Mouse (Mus musculus) MEL (cell line): ENCODE measurements around the gene Fgfrl1. TPM values are rescaled to one million over a fixed set of nuclear protein-coding genes. Genes with fewer than 3 reads are reported as not detected.

Experiments used
- DNase-seq: peaks from one replicate; pipeline ENCODE4 v3.0.0; 2011; ENCODE audit warnings: low read depth, low spot score
- H3K27ac ChIP-seq: 2 replicates; pipeline ENCODE4 v1.5.1; 2012; ENCODE audit warnings: low read depth, mild to moderate bottlenecking, control low read depth, low read length, moderate library complexity; ENCODE audit not compliant: control insufficient read depth
- H3K27me3 ChIP-seq, 2 experiments: fragments of 150-350 bp in 1 of 2; sonication (generic) in 1 of 2; 2 replicates each; pipeline ENCODE4 v1.6.1; 2012; ENCODE audit warnings: low read length in 2 of 2, mild to moderate bottlenecking in 2 of 2, improper control_type of control experiment in 1 of 2, moderate library complexity in 1 of 2; ENCODE audit not compliant: insufficient read depth in 2 of 2, control insufficient read depth in 1 of 2
- H3K36me3 ChIP-seq, 2 experiments: 2 replicates each; pipeline ENCODE4 v1.6.1; 2012 to 2014; ENCODE audit warnings: low read length in 2 of 2, improper control_type of control experiment in 1 of 2, inconsistent platforms in 1 of 2, mild to moderate bottlenecking in 1 of 2; ENCODE audit not compliant: insufficient read depth in 2 of 2, control insufficient read depth in 1 of 2
- H3K4me1 ChIP-seq, 2 experiments: fragments of 150-350 bp in 1 of 2; sonication (generic) in 1 of 2; 2 replicates each; pipeline ENCODE4 v1.6.1; 2012; ENCODE audit warnings: low read length in 2 of 2, improper control_type of control experiment in 1 of 2, mild to moderate bottlenecking in 1 of 2; ENCODE audit not compliant: insufficient read depth in 2 of 2, control insufficient read depth in 1 of 2
- H3K4me3 ChIP-seq, 2 experiments: fragments of 150-350 bp in 1 of 2; sonication (generic) in 1 of 2; 2 replicates each; pipeline ENCODE4 v1.5.1; 2012; ENCODE audit warnings: low read depth in 2 of 2, low read length in 2 of 2, mild to moderate bottlenecking in 2 of 2, moderate library complexity in 2 of 2, control low read depth in 1 of 2, improper control_type of control experiment in 1 of 2; ENCODE audit not compliant: control insufficient read depth in 1 of 2, insufficient read depth in 1 of 2
- H3K79me2 ChIP-seq: 2 replicates; pipeline ENCODE4 v1.6.1; 2012; ENCODE audit warnings: mild to moderate bottlenecking, low read length, moderate library complexity; ENCODE audit not compliant: control insufficient read depth, poor library complexity, insufficient read depth
- H3K9ac ChIP-seq: 2 replicates; pipeline ENCODE4 v1.6.1; 2012; ENCODE audit warnings: low read depth, mild to moderate bottlenecking, control low read depth, low read length, moderate library complexity; ENCODE audit not compliant: control insufficient read depth, poor library complexity, severe bottlenecking
- H3K9me3 ChIP-seq: fragments of 150-350 bp; sonication (generic); replicated peaks from 2 replicates; pipeline ENCODE4 v1.6.1; 2012; ENCODE audit warnings: mild to moderate bottlenecking, low read length, improper control_type of control experiment, moderate library complexity; ENCODE audit not compliant: insufficient read depth
- BHLHE40 ChIP-seq: IDR thresholded peaks from 2 replicates; pipeline ENCODE4 v1.6.1; 2012; ENCODE audit warnings: low read depth, mild to moderate bottlenecking, inconsistent platforms, low read length, improper control_type of control experiment, borderline replicate concordance
- CHD1 ChIP-seq: IDR thresholded peaks from 2 replicates; pipeline ENCODE4 v1.6.1; 2012; ENCODE audit warnings: low read depth, mild to moderate bottlenecking, inconsistent platforms, low read length, improper control_type of control experiment
- E2F4 ChIP-seq: IDR thresholded peaks from 2 replicates; pipeline ENCODE4 v1.6.1; 2011; ENCODE audit warnings: low read depth, low read length, improper control_type of control experiment, borderline replicate concordance
- GABPA ChIP-seq: IDR thresholded peaks from 2 replicates; pipeline ENCODE4 v1.6.1; 2012; ENCODE audit warnings: low read depth, mild to moderate bottlenecking, inconsistent platforms, low read length, improper control_type of control experiment, moderate library complexity
- JUND ChIP-seq: IDR thresholded peaks from 2 replicates; pipeline ENCODE4 v1.6.1; 2011; ENCODE audit warnings: low read depth, mild to moderate bottlenecking, improper control_type of control experiment, low read length
- MAZ ChIP-seq: IDR thresholded peaks from 2 replicates; pipeline ENCODE4 v1.6.1; 2012; ENCODE audit warnings: low read depth, mild to moderate bottlenecking, inconsistent platforms, low read length, improper control_type of control experiment
- MYC ChIP-seq: IDR thresholded peaks from 2 replicates; pipeline ENCODE4 v1.6.1; 2011; ENCODE audit warnings: low read depth, mild to moderate bottlenecking, low read length, improper control_type of control experiment, moderate library complexity
- NELFE ChIP-seq: IDR thresholded peaks from 2 replicates; pipeline ENCODE4 v1.6.1; 2011; ENCODE audit warnings: low read depth, low read length, improper control_type of control experiment
- POLR2A ChIP-seq, 2 experiments: IDR thresholded peaks; 2 replicates each; pipeline ENCODE4 v1.6.1; 2011 to 2012; ENCODE audit warnings: low read length in 2 of 2, mild to moderate bottlenecking in 2 of 2, control low read depth in 1 of 2, improper control_type of control experiment in 1 of 2, low read depth in 1 of 2, moderate library complexity in 1 of 2; ENCODE audit not compliant: control insufficient read depth in 1 of 2, insufficient read depth in 1 of 2, poor library complexity in 1 of 2
- POLR2AphosphoS2 ChIP-seq: IDR thresholded peaks from 2 replicates; pipeline ENCODE4 v1.6.1; 2011; ENCODE audit warnings: low read length, improper control_type of control experiment
- RAD21 ChIP-seq: IDR thresholded peaks from 2 replicates; pipeline ENCODE4 v1.6.1; 2011; ENCODE audit warnings: mild to moderate bottlenecking, low read depth, low read length, improper control_type of control experiment
- UBTF ChIP-seq: IDR thresholded peaks from 2 replicates; pipeline ENCODE4 v1.6.1; 2012; ENCODE audit warnings: low read depth, mild to moderate bottlenecking, inconsistent platforms, low read length, improper control_type of control experiment, moderate library complexity, borderline replicate concordance; ENCODE audit not compliant: insufficient read depth
- USF1 ChIP-seq: IDR thresholded peaks from 2 replicates; pipeline ENCODE4 v1.6.1; 2014; ENCODE audit warnings: low read depth, mild to moderate bottlenecking, inconsistent platforms, low read length, improper control_type of control experiment, moderate library complexity
- USF2 ChIP-seq, 2 experiments: IDR thresholded peaks; 2 replicates each; pipeline ENCODE4 v1.6.1; 2011 to 2012; ENCODE audit warnings: improper control_type of control experiment in 2 of 2, low read length in 2 of 2, borderline replicate concordance in 1 of 2, inconsistent platforms in 1 of 2, low read depth in 1 of 2, mild to moderate bottlenecking in 1 of 2; ENCODE audit not compliant: insufficient read depth in 1 of 2
- ZC3H11A ChIP-seq: IDR thresholded peaks from 2 replicates; pipeline ENCODE4 v1.6.1; 2012; ENCODE audit warnings: low read depth, mild to moderate bottlenecking, inconsistent platforms, low read length, improper control_type of control experiment
- ZKSCAN1 ChIP-seq: IDR thresholded peaks from 2 replicates; pipeline ENCODE4 v1.6.1; 2012; ENCODE audit warnings: low read depth, mild to moderate bottlenecking, inconsistent platforms, low read length, improper control_type of control experiment, moderate library complexity
- ZNF384 ChIP-seq: IDR thresholded peaks from 2 replicates; pipeline ENCODE4 v1.6.1; 2012; ENCODE audit warnings: low read depth, mild to moderate bottlenecking, inconsistent platforms, low read length, improper control_type of control experiment
- polyA plus RNA-seq, 2 experiments: library from polyadenylated mRNA; stranded (reverse) in 1 of 2; unstranded in 1 of 2; fragments of >175 nt in 1 of 2; fragments of >200 nt in 1 of 2; gene quantifications; 2 replicates each; pipeline versions ENCODE4 v1.2.1 to v1.2.4; 2012; ENCODE audit warnings: low replicate concordance in 2 of 2, low read depth in 1 of 2; ENCODE audit not compliant: insufficient read length in 2 of 2, insufficient read depth in 1 of 2, missing spikeins in 1 of 2
- total RNA-seq: library from RNA; depleted of rRNA; stranded (reverse); fragments of 300-350 nt; gene quantifications from 2 replicates; pipeline ENCODE4 v1.2.3, GENCODE M21; 2012

Gene Fgfrl1
- total and polyA plus RNA-seq, 3 experiments = 16.0 to 27.3 TPM; not detected in 1

DNA sequence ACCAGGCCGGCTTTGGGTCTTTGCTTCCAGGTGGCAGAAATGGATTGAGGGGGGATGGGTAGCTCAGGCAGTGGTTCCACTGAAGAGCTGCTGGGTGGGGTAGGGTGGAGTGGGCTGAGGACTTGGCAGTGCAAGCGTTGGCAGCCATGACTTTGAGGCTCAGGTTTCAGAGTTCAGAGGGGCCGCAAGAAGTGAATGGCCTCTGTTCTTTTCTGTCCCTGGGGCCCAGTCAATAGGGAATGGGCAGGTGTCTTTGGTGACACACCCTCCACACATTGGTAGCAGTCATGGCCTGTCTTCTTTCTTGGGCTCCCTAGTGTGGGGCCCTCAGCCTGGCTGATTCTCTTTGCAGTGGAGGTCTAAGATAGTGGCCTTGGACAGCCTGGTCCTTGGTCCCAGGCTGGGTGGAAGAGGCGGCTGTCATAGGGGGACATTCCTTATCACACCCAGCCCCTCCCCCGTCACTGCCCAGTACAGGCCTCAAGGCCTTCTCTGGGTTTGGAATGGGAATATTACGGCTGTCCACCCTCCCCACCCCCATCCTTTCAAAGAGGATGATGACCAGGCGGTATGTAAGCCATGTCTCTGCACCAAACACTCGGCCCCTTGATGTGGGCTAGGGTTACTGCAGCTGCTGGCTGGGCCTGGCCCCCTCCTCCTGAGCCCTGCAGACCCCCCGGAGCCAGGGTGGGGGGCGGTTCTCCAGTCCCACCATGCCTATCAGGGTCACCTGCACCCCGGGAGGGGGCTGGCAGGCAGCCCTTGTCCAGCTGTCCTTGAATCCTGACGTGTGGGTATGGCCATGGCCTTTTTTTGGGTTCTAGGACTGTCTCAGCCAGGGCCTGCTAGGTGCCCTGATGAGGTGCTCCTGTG is 11.8 kb downstream of the Fgfrl1 start:
- Histone ChIP-seq H3K4me3 (no peak overlapping the region), H3K9ac (no peak overlapping the region), H3K79me2 (no peaks in the 10 kb centered on the region), H3K9me3 (no peaks in the 10 kb centered on the region), H3K27me3 (no peaks in the 10 kb centered on the region), H3K4me1 (no peaks in the 10 kb centered on the region), H3K36me3 (no peaks in the 10 kb centered on the region; a peak in 1 of 4 replicates), H3K27ac (no peak overlapping the region)
- no peak for TF ChIP-seq POLR2AphosphoS2
- no peak for TF ChIP-seq ZKSCAN1
- no peak for TF ChIP-seq CHD1
- TF ChIP-seq NELFE = no peak
- no peak for TF ChIP-seq POLR2A (IDR thresholded peaks at IDR 0.05; ENCODE audit: control insufficient read depth in 1 of 2, insufficient read depth in 1 of 2, low read depth in 1 of 2, low read length in 2 of 2, poor library complexity in 1 of 2)
- TF ChIP-seq MYC = no peak
- no peak for TF ChIP-seq UBTF
- TF ChIP-seq MAZ = no peak
- no peak for TF ChIP-seq RAD21
- no peak for DNase-seq

DNA sequence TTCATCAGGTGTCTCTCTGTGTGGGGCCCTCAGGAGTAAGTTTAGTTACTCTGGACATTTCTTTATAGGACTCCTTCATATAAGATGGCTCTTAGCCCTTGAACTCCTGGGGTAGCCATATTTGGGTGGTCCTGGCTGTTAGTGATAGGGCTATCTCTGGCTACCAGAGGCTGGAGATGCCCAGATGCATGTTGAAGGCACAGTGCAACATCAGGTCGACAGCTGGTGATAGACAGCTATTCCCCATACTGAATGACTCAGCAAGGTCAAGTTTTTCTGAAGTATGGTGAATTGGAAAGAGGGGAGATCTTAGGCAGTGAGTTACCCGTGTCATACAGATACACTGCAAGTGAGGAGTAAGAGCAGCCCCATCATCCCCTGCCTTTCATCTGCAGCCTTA is 15.6 kb downstream of the Fgfrl1 start:
- Histone ChIP-seq H3K9me3 (no peaks in the 10 kb centered on the region), H3K9ac (no peak overlapping the region), H3K27ac (no peak overlapping the region), H3K36me3 (no peaks in the 10 kb centered on the region; a peak in 1 of 4 replicates), H3K4me3 (no peak overlapping the region), H3K27me3 (no peaks in the 10 kb centered on the region), H3K4me1 (no peaks in the 10 kb centered on the region), H3K79me2 (no peaks in the 10 kb centered on the region)
- no peak for DNase-seq
- TF ChIP-seq BHLHE40 (no peak), ZKSCAN1 (no peak), MYC (no peak), GABPA (no peak), USF2 (IDR thresholded peaks at IDR 0.05; ENCODE audit: borderline replicate concordance in 1 of 2, insufficient read depth in 1 of 2, low read depth in 1 of 2, low read length in 2 of 2) (no peak), E2F4 (no peak), ZC3H11A (no peak), USF1 (no peak), CHD1 (no peak), MAZ (no peak), ZNF384 (no peak), JUND (no peak), POLR2A (IDR thresholded peaks at IDR 0.05; ENCODE audit: control insufficient read depth in 1 of 2, insufficient read depth in 1 of 2, low read depth in 1 of 2, low read length in 2 of 2, poor library complexity in 1 of 2) (no peak)
